Mouse (Mus musculus) kidney, adult 2 months (tissue): ENCODE results near the gene Cdh1. TPM values are rescaled to one million over a fixed set of nuclear protein-coding genes. Genes with fewer than 3 reads are reported as not detected.
"Not testable (repeated sequence)": the region's sequence is repeated elsewhere in the genome, so short reads cannot be mapped to it uniquely, and the experiment has no call there.

ENCODE experiments used
- DNase-seq: peaks from one replicate; pipeline ENCODE4 v3.0.0; 2021
- H3K27ac ChIP-seq: fragments of 200-500 bp; 2 replicates; pipeline ENCODE4 v1.5.1; 2012; ENCODE audit warnings: low read depth, low read length, control low read depth, inconsistent platforms; ENCODE audit not compliant: insufficient read depth
- H3K27me3 ChIP-seq: fragments of 200-500 bp; replicated peaks from 2 replicates; pipeline ENCODE4 v1.6.1; 2012; ENCODE audit warnings: mild to moderate bottlenecking, moderate library complexity, low read length, inconsistent platforms; ENCODE audit not compliant: control insufficient read depth, insufficient read depth
- H3K36me3 ChIP-seq: fragments of 200-500 bp; 2 replicates; pipeline ENCODE4 v1.6.1; 2012; ENCODE audit warnings: mild to moderate bottlenecking, moderate library complexity, low read length, inconsistent platforms; ENCODE audit not compliant: control insufficient read depth, insufficient read depth
- H3K4me1 ChIP-seq: fragments of 200-500 bp; 2 replicates; pipeline ENCODE4 v1.6.1; 2011; ENCODE audit warnings: low read length; ENCODE audit not compliant: control insufficient read depth, insufficient read depth
- H3K4me3 ChIP-seq: fragments of 200-500 bp; 2 replicates; pipeline ENCODE4 v1.5.1; 2011; ENCODE audit warnings: mild to moderate bottlenecking, low read depth, low read length, control low read depth; ENCODE audit not compliant: insufficient read depth
- CTCF ChIP-seq: fragments of 200-500 bp; conservative IDR thresholded peaks from 2 replicates; pipeline ENCODE4 v1.5.1; 2011; ENCODE audit warnings: low read depth, mild to moderate bottlenecking, control low read depth, low read length, moderate library complexity, mixed read lengths; ENCODE audit not compliant: insufficient read depth, insufficient read length
- POLR2A ChIP-seq: fragments of 200-500 bp; IDR thresholded peaks from one replicate; pipeline ENCODE4 v1.6.1; 2011; ENCODE audit warnings: low read depth, low read length, control low read depth
- WGBS: fragments of 180-500 bp; shearing (Covaris S2); methylation state at CpG from one replicate; pipeline ENCODE4 v1.1.7; 2018; 5-methylcytosine and 5-hydroxymethylcytosine counted together
- polyA plus RNA-seq: library from polyadenylated mRNA; depleted of rRNA; stranded (reverse); fragments of >200 nt; gene quantifications from 2 replicates; pipeline ENCODE4 v1.2.3, GENCODE M21; 2012

The Cdh1 gene
- polyA plus RNA-seq, 1 experiment = 68.7 TPM

GRCm38 (mm10) chr8:106592458-106592857 is 10.7 kb upstream of the Cdh1 start:
- WGBS = 38% methylated on average over 3 of the region's 3 CpGs
- Histone ChIP-seq H3K4me1 (peaks cover 4% of the 10 kb centered on the region; the same call in 1 of the 2 replicates), H3K27me3 (no peaks in the 10 kb centered on the region), H3K27ac (no peak overlapping the region), H3K36me3 (no peaks in the 10 kb centered on the region), H3K4me3 (no peak overlapping the region)
- TF ChIP-seq CTCF (no peak), POLR2A (no peak)
- no peak for DNase-seq

GRCm38 (mm10) chr8:106595623-106596022 is 7.5 kb upstream of the Cdh1 start:
- H3K27ac ChIP-seq, H3K27me3 ChIP-seq, H3K36me3 ChIP-seq, H3K4me1 ChIP-seq, H3K4me3 ChIP-seq, DNase-seq: not testable (repeated sequence)
- WGBS = 93% methylated on average over 3 of the region's 3 CpGs

GRCm38 (mm10) chr8:106597067-106597466 is 6.1 kb upstream of the Cdh1 start:
- WGBS = 98% methylated on average over 5 of the region's 5 CpGs
- Histone ChIP-seq H3K27ac (no peak overlapping the region), H3K4me3 (no peak overlapping the region), H3K4me1 (peaks cover 5% of the 10 kb centered on the region; the same call in 1 of the 2 replicates), H3K27me3 (no peaks in the 10 kb centered on the region), H3K36me3 (no peaks in the 10 kb centered on the region)
- TF ChIP-seq CTCF (no peak), POLR2A (no peak)
- no peak for DNase-seq

- Histone ChIP-seq H3K4me3 (no peak overlapping the region), H3K36me3 (no peaks in the 10 kb centered on the region), H3K27me3 (no peaks in the 10 kb centered on the region), H3K4me1 (peaks cover 5% of the 10 kb centered on the region; the same call in 1 of the 2 replicates), H3K27ac (no peak overlapping the region)
- peak; percentile 57 for DNase-seq
- TF ChIP-seq CTCF (no peak), POLR2A (no peak)
- WGBS = 41% methylated on average over 7 of the region's 7 CpGs
Measured at GRCm38 (mm10) chr8:106599265-106599979, 3.7 kb upstream of the Cdh1 start.

- Histone ChIP-seq H3K27me3 (no peaks in the 10 kb centered on the region), H3K36me3 (no peaks in the 10 kb centered on the region), H3K27ac (peak overlapping the region; percentile 91), H3K4me3 (peak overlapping the region; percentile 78), H3K4me1 (peaks cover 9% of the 10 kb centered on the region; the same call in 1 of the 2 replicates)
- WGBS = 1% methylated on average over 19 of the region's 19 CpGs
- peak; percentile 46 for DNase-seq
- no peak for TF ChIP-seq CTCF
- no peak for TF ChIP-seq POLR2A
Measured at GRCm38 (mm10) chr8:106603933-106604332, 782 bp downstream of the Cdh1 start.

- Histone ChIP-seq H3K4me3 (peak overlapping the region; percentile 5; the same call in 1 of the 2 replicates), H3K4me1 (peaks cover 7% of the 10 kb centered on the region; the same call in 1 of the 2 replicates), H3K27me3 (no peaks in the 10 kb centered on the region), H3K36me3 (no peaks in the 10 kb centered on the region), H3K27ac (peak overlapping the region; percentile 48; the same call in 1 of the 2 replicates)
- 57% methylated on average over 7 of the region's 7 CpGs for WGBS
- TF ChIP-seq CTCF (no peak), POLR2A (no peak)
- no peak for DNase-seq
Measured at GRCm38 (mm10) chr8:106605657-106606056, 2.5 kb downstream of the Cdh1 start.

- Histone ChIP-seq H3K27me3 (no peaks in the 10 kb centered on the region), H3K4me1 (peaks cover 8% of the 10 kb centered on the region; the same call in 1 of the 2 replicates), H3K36me3 (no peaks in the 10 kb centered on the region), H3K27ac (no peak overlapping the region), H3K4me3 (no peak overlapping the region)
- WGBS = 49% methylated on average over 4 of the region's 4 CpGs
- no peak for DNase-seq
- TF ChIP-seq CTCF (no peak), POLR2A (no peak)
Measured at GRCm38 (mm10) chr8:106606121-106606520, 3.0 kb downstream of the Cdh1 start.
